Mouse (Mus musculus): ENCODE data around the gene Copg1.
"Not testable (repeated sequence)": the region's sequence is repeated elsewhere in the genome, so short reads cannot be mapped to it uniquely, and the experiment has no call there.

Gene Copg1

DNA sequence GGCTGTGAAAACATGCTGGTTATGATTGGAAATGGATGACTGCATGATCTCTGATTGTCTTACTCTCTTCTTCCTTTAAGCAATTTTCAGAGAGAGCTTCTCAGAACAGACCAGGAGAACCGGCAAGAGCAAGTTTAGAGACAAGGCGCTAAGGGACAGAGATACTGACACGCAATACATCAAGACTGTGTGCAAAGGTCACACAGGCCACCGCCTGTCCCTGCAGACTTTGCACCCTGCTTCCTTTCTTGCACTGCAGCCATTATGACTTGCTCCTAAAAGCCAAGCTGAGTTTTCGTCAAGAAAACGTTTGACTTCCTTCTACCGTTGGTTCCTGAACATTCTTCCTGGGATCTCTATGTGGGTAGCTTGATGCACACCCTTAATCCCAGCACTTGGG, 12.1 kb upstream of the Copg1 start:
- no peak for DNase-seq (ENCODE audit: low spot score in 2 of 2)

DNA sequence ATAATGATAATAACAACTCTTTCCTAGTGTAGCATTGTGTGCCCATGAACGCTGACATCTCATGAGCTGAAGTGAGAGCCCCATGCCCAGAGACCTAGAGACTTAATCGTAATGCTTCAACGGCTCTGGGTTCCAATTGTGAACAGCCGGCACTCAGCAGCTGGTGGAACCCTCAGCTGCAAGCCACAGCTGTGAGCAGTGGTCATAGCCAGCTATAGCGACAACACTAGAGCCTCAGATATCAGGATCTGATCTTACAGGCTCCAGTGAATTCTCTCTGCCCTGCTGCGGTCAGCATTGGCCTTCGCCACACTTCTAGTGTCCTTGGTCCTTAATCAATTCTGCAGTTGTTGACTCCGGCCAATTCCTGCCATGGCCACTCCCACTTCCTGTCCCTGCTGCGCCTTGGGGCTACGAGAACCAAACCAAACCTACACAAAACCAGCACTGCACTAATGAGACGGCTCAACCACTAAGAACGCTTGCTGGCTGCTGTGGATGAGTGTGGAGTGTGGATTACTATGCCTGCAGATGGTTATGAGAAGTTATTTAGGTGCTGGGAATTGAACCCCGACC, 11.5 kb upstream of the Copg1 start:
- DNase-seq (ENCODE audit: low spot score in 2 of 2) = no peak

DNA sequence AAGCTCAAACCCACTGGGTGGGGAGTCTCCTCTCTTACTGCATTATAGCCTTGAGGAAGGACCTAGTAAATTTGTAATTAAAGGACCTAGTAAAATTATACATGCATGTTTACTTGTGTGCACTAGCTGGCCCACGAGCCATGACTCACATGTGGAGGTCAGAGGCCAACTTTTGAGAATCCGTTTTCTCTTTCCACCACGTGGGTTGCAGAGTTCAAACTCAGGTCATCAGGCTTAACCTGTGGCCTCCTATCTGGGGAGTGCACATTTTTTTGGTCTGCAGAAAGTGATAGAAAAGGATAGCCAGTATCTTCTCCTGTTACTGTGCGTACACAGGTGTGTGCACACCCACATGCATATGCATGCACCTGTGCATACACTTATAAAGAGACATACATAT, 8.6 kb upstream of the Copg1 start:
- no peak for DNase-seq (ENCODE audit: low spot score in 2 of 2)

DNA sequence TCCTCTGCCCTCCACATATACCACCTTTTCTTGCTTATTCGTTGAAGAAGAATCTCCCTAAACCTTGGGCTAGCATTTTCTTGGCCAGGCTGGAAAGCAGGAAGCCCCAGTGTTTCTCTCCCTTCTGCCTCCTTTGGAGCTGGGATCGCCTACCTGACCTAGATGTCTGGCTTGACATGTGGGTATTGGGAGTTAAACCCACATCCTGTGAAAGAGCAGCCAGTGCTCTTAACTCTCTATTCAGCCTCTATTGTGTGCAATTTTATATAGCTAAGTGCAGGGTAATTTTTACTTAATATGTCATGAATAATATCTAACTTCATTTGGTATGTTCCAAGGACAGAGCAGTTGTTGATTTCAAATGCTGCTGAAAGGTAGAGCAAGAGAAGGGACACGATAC, 8.0 kb upstream of the Copg1 start:
- DNase-seq (ENCODE audit: low spot score in 2 of 2) = no peak

DNA sequence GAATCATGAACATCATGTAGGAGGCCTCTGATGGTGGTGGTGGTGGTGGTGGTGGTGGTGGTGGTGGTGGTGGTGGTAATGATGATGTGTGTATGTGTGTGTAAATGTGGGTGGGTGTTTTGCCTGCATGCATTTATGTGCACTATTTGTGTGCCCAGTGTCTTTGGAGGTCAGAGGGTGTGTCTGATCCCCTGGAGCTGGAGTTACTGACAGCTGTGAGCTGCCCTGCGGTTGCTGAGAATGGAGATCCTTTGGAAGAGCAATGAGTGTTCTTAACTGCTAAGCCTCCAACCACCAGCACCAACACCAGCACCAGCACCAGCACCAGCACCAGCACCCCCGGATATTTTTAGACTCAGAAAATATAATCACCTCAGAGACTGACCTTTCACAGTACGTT, 5.4 kb upstream of the Copg1 start:
- no peak for DNase-seq (ENCODE audit: low spot score in 2 of 2)

DNA sequence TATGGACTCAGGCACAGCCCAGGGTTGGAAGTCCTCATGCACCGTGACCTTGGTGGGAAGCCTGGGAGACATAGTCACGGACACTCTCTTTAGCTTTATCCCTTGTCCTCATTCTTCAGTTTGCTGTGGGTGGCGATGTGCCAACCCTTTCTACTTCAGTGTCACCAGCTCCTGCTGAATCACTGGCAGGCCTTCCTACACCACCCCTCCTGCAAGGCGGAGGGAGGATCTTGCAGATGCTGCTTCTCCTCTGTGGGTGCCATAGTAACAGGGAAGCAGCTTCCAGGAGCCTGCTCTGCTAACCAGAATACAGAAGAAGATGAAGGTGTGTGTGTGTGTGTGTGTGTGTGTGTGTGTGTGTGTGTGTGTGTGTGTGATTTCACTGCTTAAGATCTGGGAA, 4.8 kb upstream of the Copg1 start:
- DNase-seq (ENCODE audit: low spot score in 2 of 2) = peak; percentile 91 to 94

DNA sequence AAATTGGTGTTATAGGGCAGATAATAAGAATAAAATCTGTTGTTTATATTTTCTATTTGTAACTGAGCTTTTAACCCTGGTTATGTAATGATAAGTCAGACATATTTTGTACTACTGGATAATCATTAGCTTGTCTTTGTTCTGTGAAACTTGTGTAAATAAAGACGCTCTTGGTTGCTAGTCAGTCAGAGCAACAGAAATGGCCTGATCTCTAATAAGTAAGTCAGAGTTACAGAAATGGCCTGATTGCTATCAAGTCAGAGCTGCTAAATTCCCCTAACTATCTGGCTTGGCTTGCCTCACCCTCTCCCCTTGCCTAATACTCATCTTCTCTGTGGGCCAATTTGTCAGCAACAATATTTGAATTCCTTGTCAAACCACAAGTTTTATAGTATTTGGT, 893 bp upstream of the Copg1 start:
- DNase-seq (ENCODE audit: low spot score in 2 of 2) = no peak

DNA sequence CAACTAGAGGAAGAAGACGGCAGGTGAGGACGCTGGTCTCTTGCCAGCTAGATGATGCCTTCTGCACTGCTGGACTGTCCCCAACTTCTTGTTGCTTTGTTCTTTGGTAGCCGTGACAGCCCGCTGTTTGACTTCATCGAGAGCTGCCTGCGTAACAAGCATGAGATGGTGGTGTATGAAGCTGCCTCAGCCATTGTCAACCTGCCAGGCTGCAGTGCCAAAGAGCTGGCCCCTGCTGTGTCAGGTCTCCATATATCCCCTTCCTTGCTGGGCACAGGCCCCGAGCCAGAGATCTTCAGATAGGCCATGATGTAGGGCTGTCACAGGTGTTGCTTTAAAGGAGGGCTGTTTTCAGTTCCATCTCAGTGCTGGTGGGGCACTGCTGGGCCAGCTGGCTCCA, 6.3 kb downstream of the Copg1 start:
- DNase-seq (ENCODE audit: low spot score in 2 of 2) = no peak

DNA sequence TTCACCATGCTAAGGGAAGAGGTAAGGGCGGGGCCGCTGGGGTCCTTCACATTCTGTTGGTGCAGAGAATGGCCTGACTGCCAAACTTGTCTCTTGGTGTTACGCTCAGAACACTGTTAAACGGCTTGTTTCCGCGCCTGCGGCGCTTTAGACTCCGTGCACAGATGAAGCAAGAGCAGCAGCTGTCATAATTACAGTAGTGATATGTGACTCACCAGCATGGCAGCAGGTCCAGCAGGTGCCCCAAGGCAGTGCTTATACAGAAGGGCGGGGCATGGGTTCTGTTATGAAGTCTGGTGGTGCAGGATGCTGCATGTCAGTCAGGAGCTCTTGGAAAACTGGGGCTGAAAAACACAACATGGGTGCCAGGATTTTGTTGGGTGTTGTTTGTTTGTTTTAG, 10.4 kb downstream of the Copg1 start:
- no peak for DNase-seq (ENCODE audit: low spot score in 2 of 2)

DNA sequence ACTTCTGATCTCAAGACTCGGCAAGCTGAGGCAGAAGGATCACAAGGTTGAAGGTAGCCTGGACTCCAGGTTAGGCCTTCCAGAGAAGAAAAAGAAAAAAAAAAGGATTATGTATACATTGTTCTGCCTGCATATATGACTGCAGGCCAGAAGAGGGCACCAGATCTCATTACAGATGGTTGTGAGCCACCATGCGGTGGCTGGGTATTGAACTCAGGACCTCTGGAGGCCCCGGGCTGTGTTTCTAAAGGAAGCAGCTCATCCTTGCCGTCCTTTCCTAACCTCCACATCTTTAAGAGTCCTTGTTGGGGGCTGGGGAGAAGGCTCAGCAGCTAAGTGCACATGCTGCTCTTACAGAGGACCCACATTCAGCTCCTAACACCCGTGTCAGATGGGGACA, 19.0 kb downstream of the Copg1 start:
- DNase-seq (ENCODE audit: low spot score in 2 of 2) = no peak

DNA sequence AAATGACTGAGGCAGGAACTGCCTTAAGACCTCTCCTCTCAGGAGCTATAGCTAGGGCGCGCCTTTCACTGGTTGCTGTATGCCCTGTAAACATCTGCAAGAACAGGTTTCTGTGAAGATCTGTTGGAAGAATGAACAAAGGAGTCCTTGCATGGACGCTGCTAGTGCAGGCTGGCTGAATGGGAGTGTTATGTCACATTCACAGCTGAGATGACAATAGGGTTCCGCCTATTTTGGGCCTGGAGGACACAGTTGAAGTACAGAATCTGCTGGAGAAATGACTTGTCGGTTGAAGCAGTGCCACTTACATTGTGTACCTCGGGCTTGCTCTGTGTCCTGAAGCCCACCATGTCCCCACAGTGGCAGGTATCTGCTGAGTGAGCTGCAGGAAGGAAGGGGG, 21.6 kb downstream of the Copg1 start:
- DNase-seq (ENCODE audit: low spot score in 2 of 2) = no peak

DNA sequence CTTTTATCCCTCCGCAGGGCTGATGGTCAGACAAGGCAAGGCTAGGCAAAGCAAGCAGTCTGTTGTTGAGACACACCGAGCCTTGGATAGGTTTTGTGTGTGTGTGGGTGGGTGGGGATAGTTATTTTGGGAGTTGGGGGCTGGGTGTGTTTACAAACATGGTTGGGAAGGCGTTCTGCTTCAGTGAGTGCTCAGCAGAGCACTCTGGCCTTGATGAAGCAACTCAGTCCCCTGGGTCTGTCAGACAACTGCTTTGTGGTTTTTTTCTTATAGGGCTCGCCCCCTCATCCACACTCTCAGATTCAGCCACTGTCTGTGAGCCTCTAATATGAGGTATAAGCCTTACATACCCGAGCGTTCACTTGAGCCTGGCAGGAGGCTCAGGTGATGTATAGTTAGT, 23.9 kb downstream of the Copg1 start:
- no peak for DNase-seq (ENCODE audit: low spot score in 2 of 2)

DNA sequence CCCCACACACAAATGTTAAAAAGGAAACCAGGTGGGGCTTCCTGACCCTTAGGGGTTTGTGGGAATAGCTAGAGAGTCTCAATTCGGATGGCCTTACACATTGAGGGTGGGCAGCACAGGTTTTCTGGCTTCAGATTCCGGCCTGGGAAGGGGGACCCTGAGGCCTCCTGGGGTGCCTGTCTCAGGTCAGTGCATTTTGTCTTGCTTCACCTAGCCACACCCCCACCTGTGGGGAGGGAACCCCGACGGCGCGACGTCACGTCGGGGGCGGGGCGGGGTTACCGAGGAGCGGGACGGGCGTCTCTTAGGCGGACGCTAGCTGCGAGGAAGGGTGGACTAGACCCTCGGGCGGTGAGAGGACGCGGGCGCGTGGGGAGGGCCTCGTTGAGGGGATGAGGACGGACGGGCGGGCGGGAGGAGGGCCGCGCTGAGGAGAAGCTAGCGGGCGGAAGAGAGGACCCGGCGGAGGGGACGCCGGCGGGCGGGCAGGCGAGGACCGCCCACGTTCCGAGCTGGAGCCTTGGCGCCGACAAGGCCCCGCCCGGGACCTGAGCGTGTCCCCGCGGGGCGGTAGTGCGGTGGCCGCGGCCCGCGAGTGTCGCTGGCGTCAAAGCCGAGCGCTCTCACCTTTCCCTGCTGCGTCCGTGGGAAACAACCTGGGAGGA, 26.2 kb downstream of the Copg1 start, which contains the start of gene Hmces:
Hmces (plus strand) TSS at position 275 of the 665 bp plus-strand sequence.
- DNase-seq (ENCODE audit: low spot score in 2 of 2) = peak; percentile 67 to 75

DNA sequence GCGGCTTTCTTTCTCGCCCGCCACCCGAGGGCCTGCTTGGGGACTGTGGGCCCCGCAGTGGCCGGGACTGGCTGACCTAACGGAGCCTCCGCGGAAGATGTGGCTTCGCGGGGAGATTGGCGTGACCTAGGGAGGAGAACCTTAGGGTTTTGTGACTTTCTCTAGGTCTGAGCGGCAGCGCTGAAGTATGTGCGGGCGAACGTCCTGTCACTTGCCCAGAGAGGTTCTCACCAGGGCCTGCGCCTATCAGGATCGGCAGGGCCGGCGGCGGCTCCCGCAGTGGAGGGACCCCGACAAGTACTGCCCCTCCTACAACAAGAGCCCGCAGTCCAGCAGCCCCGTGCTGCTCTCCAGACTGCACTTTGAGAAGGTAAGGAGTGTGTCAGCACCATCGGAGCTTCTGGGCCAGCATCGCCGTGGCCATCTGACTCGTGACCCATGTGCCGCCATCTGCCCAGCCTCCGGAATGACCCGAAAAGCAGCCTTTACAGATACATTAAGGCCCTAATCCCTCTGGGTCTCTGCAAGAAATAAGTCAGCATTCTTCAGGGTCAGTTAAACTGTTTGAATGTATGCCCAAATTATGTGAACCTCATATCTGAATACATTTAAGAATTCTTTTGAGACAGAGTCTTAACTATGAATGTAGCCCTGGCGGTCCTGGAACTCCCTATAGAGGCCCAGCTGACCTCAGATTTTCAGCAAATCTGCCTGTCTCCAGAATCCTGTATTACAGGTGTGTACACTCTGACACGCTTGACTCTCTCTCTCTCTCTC, 26.9 kb downstream of the Copg1 start:
- peak; percentile 52 to 57 for DNase-seq (ENCODE audit: low spot score in 2 of 2)

DNA sequence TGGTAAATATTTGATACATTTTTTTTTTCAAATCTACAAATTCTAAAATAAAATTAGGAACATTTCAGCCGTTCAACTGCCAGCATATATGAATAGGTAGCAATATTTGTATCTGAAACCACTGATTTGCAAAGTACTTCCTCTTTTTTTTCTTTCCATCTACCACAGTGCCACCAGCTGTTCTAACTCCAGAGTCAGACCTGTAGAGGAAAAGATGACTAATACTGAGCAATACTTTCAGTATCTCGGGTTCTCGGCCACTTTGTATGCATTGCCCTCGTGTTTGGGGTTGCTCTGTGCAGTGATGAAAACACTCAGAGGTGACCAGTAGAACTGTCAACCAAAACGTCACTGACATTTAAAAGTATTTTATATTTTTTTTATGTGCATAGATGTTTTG, 28.3 kb downstream of the Copg1 start:
- DNase-seq (ENCODE audit: low spot score in 2 of 2) = no peak

DNA sequence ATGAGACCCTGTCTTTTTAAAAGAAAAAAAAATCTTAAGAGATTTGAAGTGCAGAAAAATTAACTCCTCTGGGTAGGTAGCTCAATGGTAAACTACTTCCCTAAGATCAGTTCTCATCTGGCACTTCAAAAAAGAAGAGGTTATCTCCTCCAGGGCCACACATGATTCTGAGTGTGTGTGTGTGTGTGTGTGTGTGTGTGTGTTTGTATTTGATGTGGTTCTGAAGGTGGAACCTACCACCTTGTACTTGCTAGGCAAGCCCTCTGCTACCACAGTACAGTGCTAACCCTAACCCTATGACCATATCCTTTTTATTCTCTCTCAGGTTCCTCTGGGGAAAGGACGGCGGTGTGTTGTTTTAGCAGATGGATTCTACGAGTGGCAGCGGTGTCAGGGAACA, 33.6 kb downstream of the Copg1 start:
- DNase-seq (ENCODE audit: low spot score in 2 of 2) = no peak

DNA sequence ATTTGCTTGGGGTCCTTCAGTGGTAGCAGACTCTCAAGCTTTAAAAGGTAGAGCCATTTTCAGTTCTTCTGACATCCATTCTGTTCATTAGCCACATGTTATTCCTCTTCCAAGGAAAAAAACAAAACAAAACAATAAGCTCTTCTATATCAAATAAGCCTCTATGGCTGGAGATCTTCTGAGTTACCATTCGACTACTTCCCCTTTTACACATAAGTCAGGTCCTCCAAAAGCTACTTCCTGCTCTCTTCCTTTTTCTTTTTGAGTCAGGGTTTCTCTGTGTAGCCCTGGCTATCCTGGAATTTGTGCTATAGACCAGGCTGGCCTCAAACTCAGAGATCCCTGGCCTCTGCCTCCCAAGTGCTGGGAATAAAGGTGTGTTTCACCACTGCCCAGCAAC, 36.0 kb downstream of the Copg1 start:
- no peak for DNase-seq (ENCODE audit: low spot score in 2 of 2)

DNA sequence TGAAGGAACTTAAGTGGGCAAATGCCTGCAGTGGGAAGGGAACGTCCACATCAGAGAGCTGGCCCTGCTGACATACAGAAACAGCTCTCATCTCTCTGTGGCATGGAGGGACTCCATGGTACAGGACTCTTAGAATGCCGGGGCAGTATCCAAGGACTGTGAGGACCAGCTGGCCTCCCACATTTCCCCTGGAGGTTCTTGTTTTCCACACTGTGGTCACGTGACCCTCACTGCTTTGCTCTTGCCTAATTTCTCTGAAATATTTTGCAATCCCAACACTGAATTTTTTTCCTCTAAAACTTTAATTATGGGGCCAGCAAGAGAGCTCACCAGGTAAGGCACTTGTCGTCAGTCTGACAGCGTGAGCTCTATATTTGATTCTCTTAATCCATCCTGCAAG, 47.4 kb downstream of the Copg1 start:
- DNase-seq (ENCODE audit: low spot score in 2 of 2) = no peak

DNA sequence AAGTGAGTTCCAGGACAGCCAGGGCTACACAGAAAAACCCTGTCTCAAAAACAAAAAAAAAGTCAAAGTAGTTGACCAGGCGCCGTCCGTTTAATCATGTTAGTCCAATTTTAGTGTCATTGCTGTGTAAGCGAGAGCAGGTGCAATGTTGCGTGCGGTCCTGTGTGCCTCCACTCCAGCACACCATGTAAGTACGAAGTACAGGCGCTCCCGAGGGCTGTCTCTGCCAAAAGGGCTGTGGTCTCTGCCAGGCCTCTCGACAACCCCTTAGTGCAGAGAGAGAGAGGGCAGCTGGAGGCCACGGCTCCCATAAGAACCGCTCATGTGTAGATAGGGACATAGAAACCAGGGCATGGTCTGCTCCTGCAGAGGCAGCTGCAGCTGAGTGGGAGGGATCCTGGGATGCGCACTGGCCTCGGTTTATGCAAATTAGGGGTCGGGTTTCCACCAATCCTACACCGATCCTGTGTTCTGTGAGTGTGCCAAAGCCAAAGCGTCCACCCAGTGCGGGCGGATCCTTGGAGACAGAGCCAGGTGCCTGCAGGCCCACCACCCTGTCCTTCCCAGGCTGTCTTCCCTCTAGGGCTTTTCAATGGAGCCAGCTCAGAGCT, 49.7 kb downstream of the Copg1 start:
- peak in 1 of 2 experiments; percentile 30 for DNase-seq (ENCODE audit: low spot score in 2 of 2)

DNA sequence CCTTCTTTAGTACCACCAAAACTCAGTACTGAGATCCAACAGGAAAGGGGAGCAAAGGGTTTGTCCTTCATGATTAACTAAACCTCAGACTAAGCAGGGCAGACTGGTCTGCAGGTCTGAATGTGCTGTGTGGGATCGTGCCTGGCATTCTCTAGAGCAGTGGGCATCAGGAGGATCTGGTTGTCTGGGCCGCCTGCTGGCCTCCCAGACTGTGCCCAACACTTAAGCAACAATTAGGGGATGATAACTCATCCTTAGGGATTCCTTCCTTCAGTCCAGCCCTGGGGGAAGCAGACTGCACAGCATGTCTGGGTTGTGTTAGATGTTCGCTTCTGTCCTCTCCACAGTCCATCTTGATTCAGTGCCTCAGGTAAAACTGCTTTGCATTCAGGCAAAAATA, 51.3 kb downstream of the Copg1 start:
- no peak for DNase-seq (ENCODE audit: low spot score in 2 of 2)

DNA sequence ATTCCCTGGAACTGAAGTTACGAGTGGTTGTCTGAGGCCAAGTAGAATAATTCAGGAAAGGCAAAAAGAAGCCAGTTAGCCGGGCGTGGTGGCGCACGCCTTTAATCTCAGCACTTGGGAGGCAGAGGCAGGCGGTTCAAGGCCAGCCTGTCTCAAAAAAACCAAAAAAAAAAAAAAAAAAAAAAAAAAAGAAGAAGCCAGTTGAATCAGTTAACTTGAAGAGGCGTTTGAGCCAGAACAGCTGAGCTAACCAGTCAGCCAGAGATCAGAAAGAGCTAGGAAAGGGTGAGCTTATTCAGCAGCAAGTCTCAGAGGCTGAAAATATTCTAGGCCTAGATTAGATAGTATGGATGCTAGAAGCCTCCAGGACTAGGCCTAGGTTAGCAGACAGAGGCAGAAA, 54.6 kb downstream of the Copg1 start:
- DNase-seq (ENCODE audit: low spot score in 2 of 2) = no peak

DNA sequence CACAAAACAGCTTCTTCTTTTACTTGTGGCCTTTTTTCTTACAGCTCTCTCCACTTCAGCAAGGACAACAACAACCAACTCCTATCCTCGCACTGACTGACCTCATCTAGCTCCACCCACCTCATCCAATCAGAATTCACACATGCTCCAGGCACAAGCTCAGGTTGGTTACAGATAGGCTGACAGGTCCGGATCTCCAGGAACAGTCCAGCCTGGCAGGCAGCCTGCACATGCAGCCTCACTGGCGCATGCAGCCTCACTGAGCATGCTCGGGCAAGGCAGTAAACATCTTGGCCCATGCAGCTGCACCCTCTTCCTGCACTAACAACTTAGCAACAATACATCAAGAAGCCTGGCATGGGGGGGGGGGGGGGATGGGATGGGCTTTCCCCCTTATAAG, 74.8 kb downstream of the Copg1 start:
- not testable (repeated sequence) for DNase-seq (ENCODE audit: low spot score in 2 of 2)

Data from right cerebral cortex, postnatal 10 days (tissue).